Mouse (Mus musculus) E14TG2a.4 (cell line): ENCODE measurements around the gene Ampd2.

Experiments
- CTCF ChIP-seq: conservative IDR thresholded peaks from 2 replicates; pipeline ENCODE4 v1.5.1; 2014; ENCODE audit warnings: low read length
- POU5F1 ChIP-seq: IDR thresholded peaks from 2 replicates; pipeline ENCODE4 v1.6.1; 2014; ENCODE audit warnings: low read length, borderline replicate concordance

- TF ChIP-seq CTCF (no peak), POU5F1 (no peak)
These were observed 34.6 kb upstream of the Ampd2 start for GRCm38 (mm10) chr3:108121101-108121500.
